Mouse (Mus musculus) megakaryocyte, embryonic 14.5 days (primary cell): ENCODE measurements around the gene Htra2. TPM values are rescaled to one million over a fixed set of nuclear protein-coding genes. Genes with fewer than 3 reads are reported as not detected.

Source experiments
- H3K27me3 ChIP-seq: replicated peaks from 2 replicates; pipeline ENCODE3; 2012; ENCODE audit warnings: inconsistent platforms
- H3K36me3 ChIP-seq: replicated peaks from 2 replicates; pipeline ENCODE3; 2012; ENCODE audit warnings: low read length, inconsistent platforms, mixed read lengths
- H3K4me1 ChIP-seq: 2 replicates; pipeline ENCODE4 v1.6.1; 2012; ENCODE audit warnings: inconsistent platforms
- H3K4me3 ChIP-seq: replicated peaks from 2 replicates; pipeline ENCODE3; 2012; ENCODE audit warnings: moderate library complexity, mild to moderate bottlenecking, inconsistent platforms
- H3K9me3 ChIP-seq: 2 replicates; pipeline ENCODE4 v1.6.1; 2012; ENCODE audit warnings: inconsistent platforms
- FLI1 ChIP-seq: IDR thresholded peaks from 2 replicates; pipeline ENCODE4 v1.6.1; 2012; ENCODE audit warnings: low read length, inconsistent platforms, mixed read lengths
- GATA1 ChIP-seq: IDR thresholded peaks from 3 replicates; pipeline ENCODE4 v1.6.1; 2012; ENCODE audit warnings: mixed read lengths, low read length, inconsistent platforms, borderline replicate concordance
- polyA plus RNA-seq: library from polyadenylated mRNA; stranded (reverse); fragments of >175 nt; gene quantifications from 2 replicates; pipeline ENCODE4 v1.2.3, GENCODE M21; 2012; ENCODE audit warnings: low replicate concordance; ENCODE audit not compliant: insufficient read depth

The Htra2 gene
- polyA plus RNA-seq, 1 experiment = 49.5 TPM

- TF ChIP-seq GATA1 = no peak
- TF ChIP-seq FLI1 = no peak
- H3K27me3 ChIP-seq = no peaks in the 10 kb centered on the region
- no peaks in the 10 kb centered on the region for H3K9me3 ChIP-seq
- no peak overlapping the region for H3K4me3 ChIP-seq
- peaks cover 96% of the 10 kb centered on the region for H3K4me1 ChIP-seq
- peaks cover 8% of the 10 kb centered on the region for H3K36me3 ChIP-seq
Measured at GRCm38 (mm10) chr6:83011255-83011654, 43.8 kb downstream of the Htra2 start.

- Histone ChIP-seq H3K9me3 (no peaks in the 10 kb centered on the region), H3K27me3 (no peaks in the 10 kb centered on the region), H3K4me1 (peaks cover 98% of the 10 kb centered on the region), H3K4me3 (peak overlapping the region; percentile 79), H3K36me3 (peaks cover 2% of the 10 kb centered on the region)
- TF ChIP-seq FLI1 = no peak
Measured at GRCm38 (mm10) chr6:83010010-83010409, 45.1 kb downstream of the Htra2 start.

- H3K4me1 ChIP-seq = peaks cover 98% of the 10 kb centered on the region
- no peaks in the 10 kb centered on the region for H3K9me3 ChIP-seq
- H3K27me3 ChIP-seq = no peaks in the 10 kb centered on the region
- TF ChIP-seq FLI1 = no peak
- TF ChIP-seq GATA1 = no peak
- H3K36me3 ChIP-seq = peaks cover 2% of the 10 kb centered on the region
- peak overlapping the region; percentile 51 for H3K4me3 ChIP-seq
Measured at GRCm38 (mm10) chr6:83008659-83009058, 46.4 kb downstream of the Htra2 start.

- no peaks in the 10 kb centered on the region for H3K36me3 ChIP-seq
- no peaks in the 10 kb centered on the region for H3K27me3 ChIP-seq
- H3K4me3 ChIP-seq = peak overlapping the region; percentile 17
- no peaks in the 10 kb centered on the region for H3K9me3 ChIP-seq
- H3K4me1 ChIP-seq = peaks cover 94% of the 10 kb centered on the region
- TF ChIP-seq GATA1 (no peak), FLI1 (no peak)
Measured at GRCm38 (mm10) chr6:83006114-83006513, 49.0 kb downstream of the Htra2 start.

- Histone ChIP-seq H3K36me3 (no peaks in the 10 kb centered on the region), H3K27me3 (no peaks in the 10 kb centered on the region), H3K4me3 (peak overlapping the region; percentile 42), H3K9me3 (no peaks in the 10 kb centered on the region), H3K4me1 (peaks cover 90% of the 10 kb centered on the region)
- TF ChIP-seq GATA1 (no peak), FLI1 (no peak)
Measured at GRCm38 (mm10) chr6:83005444-83006011, 49.5 kb downstream of the Htra2 start.

GRCm38 (mm10) chr6:83004872-83005271 lies 50.2 kb downstream of the Htra2 start:
- no peaks in the 10 kb centered on the region for H3K36me3 ChIP-seq
- H3K27me3 ChIP-seq = no peaks in the 10 kb centered on the region
- TF ChIP-seq GATA1 (no peak), FLI1 (no peak)
- no peaks in the 10 kb centered on the region for H3K9me3 ChIP-seq
- H3K4me3 ChIP-seq = peak overlapping the region; percentile 85
- peaks cover 89% of the 10 kb centered on the region for H3K4me1 ChIP-seq

- no peaks in the 10 kb centered on the region for H3K36me3 ChIP-seq
- H3K4me3 ChIP-seq = peak overlapping the region; percentile 85
- TF ChIP-seq GATA1 = no peak
- no peak for TF ChIP-seq FLI1
- H3K27me3 ChIP-seq = no peaks in the 10 kb centered on the region
- H3K4me1 ChIP-seq = peaks cover 89% of the 10 kb centered on the region
- H3K9me3 ChIP-seq = no peaks in the 10 kb centered on the region
Measured at GRCm38 (mm10) chr6:83004309-83004708, 50.8 kb downstream of the Htra2 start.

GRCm38 (mm10) chr6:83003850-83004249 lies 51.2 kb downstream of the Htra2 start:
- TF ChIP-seq FLI1 (no peak), GATA1 (no peak)
- Histone ChIP-seq H3K27me3 (no peaks in the 10 kb centered on the region), H3K4me3 (peak overlapping the region; percentile 79), H3K4me1 (peaks cover 89% of the 10 kb centered on the region), H3K36me3 (no peaks in the 10 kb centered on the region), H3K9me3 (no peaks in the 10 kb centered on the region)

GRCm38 (mm10) chr6:83003082-83003481 lies 52.0 kb downstream of the Htra2 start:
- Histone ChIP-seq H3K4me1 (peaks cover 89% of the 10 kb centered on the region), H3K4me3 (no peak overlapping the region), H3K36me3 (no peaks in the 10 kb centered on the region), H3K9me3 (no peaks in the 10 kb centered on the region), H3K27me3 (no peaks in the 10 kb centered on the region)
- TF ChIP-seq FLI1 = no peak
- no peak for TF ChIP-seq GATA1

Other genes with a start within 250 kb of the Htra2 start
- gene Sema4f, start 115.5 kb downstream of the Htra2 start, polyA plus RNA-seq = not detected in 2 replicates
- 3.6 and 5.2 TPM in 2 replicates for gene M1ap, start 108.4 kb downstream of the Htra2 start, polyA plus RNA-seq
- gene Dok1, start 21.8 kb downstream of the Htra2 start, polyA plus RNA-seq = 159 and 256 TPM in 2 replicates
- 0.40 and 4.2 TPM in 2 replicates for gene Loxl3, start 21.1 kb downstream of the Htra2 start, polyA plus RNA-seq
- gene Aup1, start 752 bp downstream of the Htra2 start, polyA plus RNA-seq = 1,695 and 4,915 TPM in 2 replicates
- gene Dqx1, start 2.6 kb upstream of the Htra2 start, polyA plus RNA-seq = 0.22 TPM in 1 of 2 replicates, not detected in the other
- gene Tlx2, start 15.0 kb upstream of the Htra2 start, polyA plus RNA-seq = not detected in 2 replicates
- gene Pcgf1, start 22.6 kb upstream of the Htra2 start, polyA plus RNA-seq = 6.8 and 7.3 TPM in 2 replicates
- gene Lbx2, start 31.1 kb upstream of the Htra2 start, polyA plus RNA-seq = 3.3 TPM in 1 of 2 replicates, not detected in the other
- gene Ccdc142, start 46.3 kb upstream of the Htra2 start, polyA plus RNA-seq = 1.8 and 2.0 TPM in 2 replicates
- 0.99 and 2.7 TPM in 2 replicates for gene Gm42688, start 46.3 kb upstream of the Htra2 start, polyA plus RNA-seq
- 9.6 and 78.7 TPM in 2 replicates for gene Mrpl53, start 53.8 kb upstream of the Htra2 start, polyA plus RNA-seq
- 76.1 and 165 TPM in 2 replicates for gene Mogs, start 60.2 kb upstream of the Htra2 start, polyA plus RNA-seq
- gene Wbp1, start 66.3 kb upstream of the Htra2 start, polyA plus RNA-seq = 86.6 and 121 TPM in 2 replicates
- gene Ino80b, start 70.2 kb upstream of the Htra2 start, polyA plus RNA-seq = 201 and 370 TPM in 2 replicates
- gene Rtkn, start 80.2 kb upstream of the Htra2 start, polyA plus RNA-seq = 15.8 and 48.5 TPM in 2 replicates
- gene Wdr54, start 101.1 kb upstream of the Htra2 start, polyA plus RNA-seq = 2.0 and 13.3 TPM in 2 replicates
- 0.36 TPM in 1 of 2 replicates, not detected in the other for gene 1700003E16Rik, start 101.1 kb upstream of the Htra2 start, polyA plus RNA-seq
- 113 and 905 TPM in 2 replicates for gene Dctn1, start 110.6 kb upstream of the Htra2 start, polyA plus RNA-seq
- 0.32 TPM in 1 of 2 replicates, not detected in the other for gene Slc4a5, start 164.6 kb upstream of the Htra2 start, polyA plus RNA-seq